Mouse (Mus musculus) embryonic facial prominence, embryonic 10.5 days (tissue): ENCODE data around the gene Slain2. TPM values are rescaled to one million over a fixed set of nuclear protein-coding genes. Genes with fewer than 3 reads are reported as not detected.
A peak's percentile ranks its signal among the peaks of the same experiment; 100 is the strongest.

Source experiments
- DNase-seq: peaks from one replicate; pipeline ENCODE4 v3.0.0-alpha.2; 2017; ENCODE audit warnings: low spot score
- H3K27ac ChIP-seq: fragments of 300-500 bp; sonication (generic); replicated peaks from 2 replicates; pipeline ENCODE4 v1.5.1; 2016; ENCODE audit warnings: mild to moderate bottlenecking
- H3K27me3 ChIP-seq: fragments of 300-500 bp; sonication (generic); replicated peaks from 2 replicates; pipeline ENCODE4 v1.6.1; 2016; ENCODE audit warnings: low read depth, mild to moderate bottlenecking; ENCODE audit not compliant: poor library complexity, severe bottlenecking
- H3K36me3 ChIP-seq: fragments of 300-500 bp; sonication (generic); replicated peaks from 2 replicates; pipeline ENCODE4 v1.6.1; 2016; ENCODE audit warnings: mild to moderate bottlenecking, moderate library complexity
- H3K4me1 ChIP-seq: fragments of 300-500 bp; sonication (generic); 2 replicates; pipeline ENCODE4 v1.6.1; 2016
- H3K4me3 ChIP-seq: fragments of 300-500 bp; sonication (generic); 2 replicates; pipeline ENCODE4 v1.5.1; 2016; ENCODE audit warnings: mild to moderate bottlenecking, moderate library complexity
- H3K9me3 ChIP-seq: fragments of 300-500 bp; sonication (generic); 2 replicates; pipeline ENCODE4 v1.6.1; 2016; ENCODE audit warnings: mild to moderate bottlenecking
- WGBS: fragments of 180-500 bp; shearing (Covaris S2); methylation state at CpG from one replicate; pipeline ENCODE4 v1.1.7; 2016; 5-methylcytosine and 5-hydroxymethylcytosine counted together
- polyA plus RNA-seq: library from polyadenylated mRNA; unstranded; fragments of >200 nt; fragmentation: Nextera tagmentation; extraction: Ambion mirVana; gene quantifications from 2 replicates; pipeline ENCODE4 v1.2.1, GENCODE M21; 2016

The Slain2 gene
- polyA plus RNA-seq, 1 experiment from 2014 or later, result 16.3 TPM

DNA sequence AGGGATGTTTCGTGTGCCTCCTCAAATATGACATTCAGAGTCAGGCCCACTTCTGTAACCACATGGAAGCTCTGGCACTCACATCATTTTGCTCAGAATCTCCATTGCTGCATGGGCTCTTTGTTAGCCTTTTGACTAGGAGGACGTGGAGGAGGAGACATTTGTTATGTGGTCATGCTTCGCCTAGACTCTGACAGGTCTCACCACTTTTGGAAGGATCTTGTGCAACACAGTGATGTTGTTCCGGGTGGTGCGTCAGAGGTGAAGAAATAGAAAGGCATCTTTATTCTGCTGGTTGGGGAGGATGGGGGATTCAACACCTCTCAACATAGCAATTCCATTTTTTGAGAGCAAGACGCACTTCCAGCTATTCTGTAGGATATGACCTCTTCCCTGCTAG, 6.7 kb upstream of the Slain2 start:
- Histone ChIP-seq H3K27me3 (peaks cover 3% of the 10 kb centered on the region; the same call in 1 of the 2 replicates), H3K4me3 (no peak overlapping the region), H3K4me1 (no peaks in the 10 kb centered on the region), H3K9me3 (no peaks in the 10 kb centered on the region), H3K27ac (no peak overlapping the region), H3K36me3 (no peaks in the 10 kb centered on the region)
- WGBS, result 87% methylated on average over 6 of the region's 6 CpGs
- DNase-seq, result no peak

DNA sequence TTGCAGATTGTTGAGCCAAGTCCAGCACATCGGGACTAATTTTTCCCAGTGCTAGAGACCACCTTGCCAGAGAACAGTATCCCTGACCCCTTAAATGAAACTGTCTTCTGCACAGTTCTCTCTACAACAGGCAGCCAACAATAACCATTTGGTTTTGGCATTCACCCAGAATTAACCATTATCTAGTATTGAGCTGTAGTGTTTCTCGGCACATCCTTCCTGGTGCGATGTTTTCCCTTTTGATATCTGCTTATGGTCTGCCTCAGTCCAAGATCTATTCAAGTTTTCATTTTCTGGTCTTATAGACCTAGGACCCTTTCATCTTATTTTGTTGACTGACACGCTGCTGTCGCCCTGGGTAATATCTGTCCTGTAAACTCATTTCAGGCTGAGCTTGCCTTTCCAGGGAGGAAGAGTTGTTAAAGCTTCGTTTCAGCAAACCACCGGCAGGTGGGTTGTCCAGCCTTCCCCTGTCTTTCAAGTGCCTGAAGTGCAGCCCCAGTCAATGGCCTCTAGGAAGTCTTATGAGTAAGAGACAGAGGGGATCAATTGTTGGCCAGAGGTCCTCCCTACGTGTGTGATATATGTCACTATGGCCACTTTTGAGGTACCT, 5.7 kb upstream of the Slain2 start:
- Histone ChIP-seq H3K27me3 (peaks cover 6% of the 10 kb centered on the region; the same call in 1 of the 2 replicates), H3K4me3 (no peak overlapping the region), H3K9me3 (no peaks in the 10 kb centered on the region), H3K4me1 (peaks cover 8% of the 10 kb centered on the region; the same call in 1 of the 2 replicates), H3K36me3 (no peaks in the 10 kb centered on the region), H3K27ac (no peak overlapping the region)
- no peak for DNase-seq
- 81% methylated on average over 8 of the region's 8 CpGs for WGBS

DNA sequence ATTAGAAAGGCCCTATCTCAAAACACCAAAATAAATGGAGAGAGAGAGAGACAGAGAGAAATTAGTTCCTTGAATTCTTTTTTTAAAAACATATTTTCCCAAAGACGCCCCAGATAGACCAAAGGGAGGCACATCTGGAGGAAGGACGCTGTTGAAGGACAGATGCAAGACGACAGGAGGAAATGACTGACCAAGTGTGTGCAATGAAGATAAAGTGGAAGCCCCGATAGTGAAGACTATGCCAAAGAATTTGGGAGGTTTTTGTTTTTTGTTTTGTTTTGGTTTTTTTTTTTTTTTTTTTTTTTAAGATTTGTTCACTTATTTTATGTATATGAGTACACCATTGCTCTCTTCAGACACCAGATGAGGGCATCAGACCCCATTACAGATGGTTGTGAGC, 4.7 kb upstream of the Slain2 start:
- 86% methylated on average over 4 of the region's 4 CpGs for whole genome bisulfite sequencing
- H3K4me3 ChIP-seq, result no peak overlapping the region
- H3K27me3 ChIP-seq, result peaks cover 6% of the 10 kb centered on the region; the same call in 1 of the 2 replicates
- no peak for DNase-seq
- H3K36me3 ChIP-seq, result no peaks in the 10 kb centered on the region
- H3K9me3 ChIP-seq, result no peaks in the 10 kb centered on the region
- H3K4me1 ChIP-seq, result peaks cover 8% of the 10 kb centered on the region; the same call in 1 of the 2 replicates
- H3K27ac ChIP-seq, result no peak overlapping the region

DNA sequence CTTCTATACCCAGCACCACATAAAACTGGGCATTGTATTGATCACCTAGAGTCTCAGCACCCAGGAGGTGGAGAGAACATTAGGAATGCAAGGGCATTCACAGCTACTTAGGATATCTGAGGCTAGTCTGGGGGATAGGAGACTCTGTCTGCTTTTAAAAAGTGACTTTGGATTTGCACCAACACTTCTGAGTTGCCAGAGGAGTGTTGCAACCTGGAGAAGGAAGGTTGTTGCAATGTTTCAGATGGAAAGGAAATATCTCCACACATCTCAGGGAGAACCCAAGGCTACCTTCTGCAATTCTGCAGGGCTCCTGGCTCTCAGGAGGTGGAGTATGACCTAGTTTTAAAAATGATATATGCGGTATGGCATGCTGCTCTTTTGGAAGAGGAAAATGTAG, 3.7 kb upstream of the Slain2 start:
- WGBS, result 88% methylated on average over 1 of the region's 1 CpGs

DNA sequence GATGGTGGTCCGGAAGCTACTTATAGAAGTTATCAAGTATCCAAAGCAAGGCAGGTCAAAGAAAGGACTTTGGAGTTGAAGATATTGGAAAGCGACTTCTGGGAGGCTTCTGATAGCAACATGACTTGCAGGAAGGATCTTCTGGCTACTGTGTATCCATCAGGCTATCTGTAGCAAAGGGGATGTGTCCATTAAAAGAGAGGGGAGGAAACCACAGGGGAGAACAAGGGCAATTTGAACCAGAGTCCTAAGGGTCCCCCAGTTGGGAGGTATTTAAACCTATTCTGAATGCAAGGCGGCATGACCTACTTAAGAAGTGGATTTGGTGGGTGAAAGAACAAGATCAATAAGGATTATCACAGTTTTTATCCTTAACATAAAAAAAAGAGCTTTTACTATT, 2.8 kb upstream of the Slain2 start:
- 86% methylated on average over 3 of the region's 3 CpGs for WGBS
- H3K9me3 ChIP-seq, result no peaks in the 10 kb centered on the region
- no peak overlapping the region for H3K27ac ChIP-seq
- H3K36me3 ChIP-seq, result no peaks in the 10 kb centered on the region
- no peak overlapping the region for H3K4me3 ChIP-seq
- H3K27me3 ChIP-seq, result peaks cover 6% of the 10 kb centered on the region; the same call in 1 of the 2 replicates
- H3K4me1 ChIP-seq, result peaks cover 17% of the 10 kb centered on the region
- DNase-seq, result no peak

More for the DNA sequence above, 3.7 kb upstream of the Slain2 start:
- H3K4me3 ChIP-seq, result no peak overlapping the region
- H3K27ac ChIP-seq, result no peak overlapping the region
- no peaks in the 10 kb centered on the region for H3K9me3 ChIP-seq
- peaks cover 6% of the 10 kb centered on the region; the same call in 1 of the 2 replicates for H3K27me3 ChIP-seq
- no peak for DNase-seq
- H3K36me3 ChIP-seq, result no peaks in the 10 kb centered on the region
- H3K4me1 ChIP-seq, result peaks cover 8% of the 10 kb centered on the region; the same call in 1 of the 2 replicates

DNA sequence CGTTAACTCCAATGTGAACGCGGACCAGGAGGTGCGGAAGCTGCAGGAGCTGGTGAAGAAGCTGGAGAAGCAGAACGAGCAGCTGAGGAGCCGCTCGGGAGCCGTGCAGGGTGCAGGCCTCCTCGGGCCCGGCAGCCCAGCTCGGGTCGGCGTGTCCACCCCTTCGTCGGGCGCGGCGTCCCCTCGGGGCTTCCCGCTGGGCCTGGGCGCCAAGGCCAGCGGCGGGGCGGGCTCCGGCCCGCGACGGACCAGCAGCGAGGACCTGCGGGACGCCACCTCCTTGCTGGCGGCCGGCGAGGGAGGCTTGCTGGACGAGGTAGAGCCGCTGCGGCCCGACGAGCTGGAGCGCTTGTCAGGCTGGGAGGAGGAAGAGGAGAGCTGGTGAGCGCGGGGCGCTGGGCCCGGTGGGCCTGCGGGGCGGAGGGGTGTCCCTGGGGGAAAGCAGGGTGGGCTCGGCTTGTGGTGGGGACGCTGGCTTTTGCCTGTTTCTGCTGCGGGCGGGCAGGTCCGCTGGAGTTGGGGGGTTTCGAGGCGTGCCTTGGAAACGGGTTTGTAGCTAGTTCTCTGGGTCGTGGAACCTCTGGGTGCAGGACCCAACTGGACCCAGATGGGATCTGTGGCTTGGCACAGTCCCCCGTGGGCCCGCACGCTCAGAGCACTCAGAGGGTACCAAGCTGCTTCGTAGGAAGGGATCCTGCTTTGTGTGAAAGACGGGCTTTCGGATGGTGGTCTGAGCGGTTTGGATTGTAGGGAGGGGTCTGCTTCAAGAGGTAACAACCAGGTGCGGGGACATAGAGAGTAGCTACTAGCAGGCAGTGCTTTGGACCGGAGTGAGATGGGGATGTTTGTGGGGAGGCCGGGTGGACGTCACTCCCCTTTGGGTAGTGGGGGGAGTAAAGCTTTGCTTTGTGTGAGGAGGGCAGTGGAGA, 793 bp downstream of the Slain2 start:
- peaks cover 28% of the 10 kb centered on the region for H3K4me1 ChIP-seq
- H3K9me3 ChIP-seq, result no peaks in the 10 kb centered on the region
- peaks cover 6% of the 10 kb centered on the region; the same call in 1 of the 2 replicates for H3K27me3 ChIP-seq
- DNase-seq, result peak; percentile 59
- under 1% methylated on average over 66 of the region's 66 CpGs for WGBS
- H3K36me3 ChIP-seq, result no peaks in the 10 kb centered on the region
- peak overlapping the region; percentile 99 for H3K4me3 ChIP-seq
- peak overlapping the region; percentile 99 for H3K27ac ChIP-seq

DNA sequence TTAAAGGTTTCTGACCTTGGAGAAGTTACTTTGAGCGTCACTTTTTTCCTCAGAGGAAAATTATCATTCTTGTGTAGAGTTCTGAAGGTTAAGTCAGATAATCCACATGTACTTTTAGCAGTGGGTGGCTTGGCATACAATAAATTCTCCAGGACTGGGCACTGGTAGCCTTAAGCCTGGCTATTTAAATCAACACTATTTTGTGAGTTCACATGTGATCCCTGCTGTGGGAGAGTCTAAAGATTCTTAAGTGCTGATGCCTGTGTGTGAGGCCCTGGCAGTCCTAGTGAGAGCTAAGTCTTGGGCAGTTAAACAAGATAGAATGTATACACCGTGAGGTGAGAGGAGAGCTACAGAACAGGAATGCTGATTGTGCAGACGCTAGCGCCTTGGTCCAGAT, 1.9 kb downstream of the Slain2 start:
- H3K27me3 ChIP-seq, result peaks cover 6% of the 10 kb centered on the region; the same call in 1 of the 2 replicates
- H3K27ac ChIP-seq, result peak overlapping the region; percentile 99
- peaks cover 28% of the 10 kb centered on the region for H3K4me1 ChIP-seq
- H3K9me3 ChIP-seq, result no peaks in the 10 kb centered on the region
- 48% methylated on average over 4 of the region's 4 CpGs for WGBS
- peaks cover 3% of the 10 kb centered on the region for H3K36me3 ChIP-seq
- H3K4me3 ChIP-seq, result peak overlapping the region; percentile 99
- DNase-seq, result no peak

DNA sequence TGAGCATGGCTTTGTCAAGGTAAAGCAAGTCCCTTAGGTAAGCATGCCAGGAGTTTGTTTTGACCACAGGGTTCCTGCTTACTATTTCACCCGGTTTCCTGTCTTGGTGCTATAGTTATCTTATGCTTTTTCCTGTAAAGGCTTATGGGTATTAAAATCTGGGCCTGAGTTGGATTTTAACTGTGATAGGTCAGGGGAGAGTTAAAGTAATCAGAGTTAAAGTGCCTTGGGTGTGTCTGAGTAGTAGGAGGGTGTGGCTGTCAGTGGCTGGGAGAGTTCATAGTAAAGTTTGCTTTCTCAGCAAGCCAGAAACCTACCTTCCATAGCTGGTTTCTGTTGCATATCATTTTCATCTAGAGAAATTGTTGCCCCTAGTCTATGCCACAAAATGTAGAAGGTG, 2.7 kb downstream of the Slain2 start:
- H3K4me1 ChIP-seq, result peaks cover 28% of the 10 kb centered on the region
- H3K36me3 ChIP-seq, result peaks cover 11% of the 10 kb centered on the region
- 62% methylated on average over 1 of the region's 1 CpGs for WGBS
- no peak for DNase-seq
- no peaks in the 10 kb centered on the region for H3K9me3 ChIP-seq
- peaks cover 6% of the 10 kb centered on the region; the same call in 1 of the 2 replicates for H3K27me3 ChIP-seq
- peak overlapping the region; percentile 99; the same call in 1 of the 2 replicates for H3K4me3 ChIP-seq
- H3K27ac ChIP-seq, result no peak overlapping the region

DNA sequence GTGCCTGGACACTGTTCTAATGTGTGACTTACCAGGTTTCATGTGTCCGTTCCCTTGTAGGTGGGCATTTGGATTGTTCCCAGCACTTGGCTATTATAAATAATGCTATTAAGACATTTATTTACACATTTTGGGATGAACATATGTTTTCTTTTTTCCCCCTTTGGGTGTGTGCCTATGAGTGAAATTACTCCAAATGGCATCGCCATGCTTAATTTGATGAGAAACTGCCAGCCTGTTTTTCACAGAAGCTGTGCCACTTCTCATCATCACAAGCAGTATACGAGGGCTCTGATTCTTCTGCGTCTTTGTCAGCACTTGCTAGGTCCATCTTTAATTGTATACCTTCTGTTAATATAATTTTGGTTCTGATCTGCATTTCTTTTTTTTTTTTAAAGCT, 6.3 kb downstream of the Slain2 start:
- no peak overlapping the region for H3K27ac ChIP-seq
- H3K9me3 ChIP-seq, result no peaks in the 10 kb centered on the region
- no peaks in the 10 kb centered on the region for H3K27me3 ChIP-seq
- no peak for DNase-seq
- H3K4me1 ChIP-seq, result peaks cover 20% of the 10 kb centered on the region
- WGBS, result 94% methylated on average over 4 of the region's 4 CpGs
- no peak overlapping the region for H3K4me3 ChIP-seq
- peaks cover 11% of the 10 kb centered on the region for H3K36me3 ChIP-seq

DNA sequence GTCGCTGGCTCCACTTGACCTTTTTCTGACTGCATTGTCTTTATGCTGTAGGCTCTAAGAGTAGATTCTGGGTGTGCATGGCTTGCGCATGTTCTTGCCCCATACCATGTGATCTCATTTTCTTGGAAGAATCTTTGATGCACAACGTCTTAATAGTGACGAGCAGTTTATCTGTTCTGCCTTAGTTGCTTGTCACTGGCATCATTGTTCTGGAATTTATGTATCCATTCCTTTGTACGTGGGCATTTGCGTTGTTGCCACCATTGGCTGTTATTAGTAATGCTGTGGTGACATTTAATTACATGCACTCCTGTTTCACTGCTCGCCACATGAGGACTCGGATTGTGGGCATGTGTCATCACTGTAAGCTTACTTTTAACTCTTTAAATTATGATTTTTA, 7.1 kb downstream of the Slain2 start:
- H3K36me3 ChIP-seq, result peaks cover 11% of the 10 kb centered on the region
- H3K4me1 ChIP-seq, result peaks cover 13% of the 10 kb centered on the region
- no peak overlapping the region for H3K27ac ChIP-seq
- no peaks in the 10 kb centered on the region for H3K9me3 ChIP-seq
- H3K27me3 ChIP-seq, result no peaks in the 10 kb centered on the region
- DNase-seq, result no peak
- 94% methylated on average over 8 of the region's 8 CpGs for WGBS
- H3K4me3 ChIP-seq, result no peak overlapping the region

DNA sequence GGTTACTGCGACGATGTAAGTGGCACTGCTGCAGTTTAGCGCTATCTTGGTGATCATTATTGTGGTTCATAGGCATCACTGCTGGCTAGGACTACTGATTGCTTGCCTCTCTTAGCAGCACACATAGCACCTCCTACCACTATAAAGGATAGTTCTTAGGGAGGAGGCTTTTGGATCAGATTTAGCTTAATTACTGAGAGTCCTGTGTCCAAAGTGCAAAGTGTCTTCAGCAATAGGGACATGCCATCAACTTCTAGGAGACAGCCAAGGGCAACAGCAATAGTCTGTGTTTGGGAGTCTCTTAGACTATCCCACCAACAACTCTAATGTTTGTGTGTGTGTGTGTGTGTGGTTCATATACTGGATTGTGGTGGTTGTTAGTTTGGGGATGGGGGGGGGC, 8.7 kb downstream of the Slain2 start:
- no peak for DNase-seq
- 98% methylated on average over 3 of the region's 3 CpGs for WGBS
- H3K4me1 ChIP-seq, result no peaks in the 10 kb centered on the region
- H3K4me3 ChIP-seq, result no peak overlapping the region
- H3K36me3 ChIP-seq, result peaks cover 11% of the 10 kb centered on the region
- H3K27ac ChIP-seq, result no peak overlapping the region
- H3K9me3 ChIP-seq, result no peaks in the 10 kb centered on the region
- H3K27me3 ChIP-seq, result no peaks in the 10 kb centered on the region

DNA sequence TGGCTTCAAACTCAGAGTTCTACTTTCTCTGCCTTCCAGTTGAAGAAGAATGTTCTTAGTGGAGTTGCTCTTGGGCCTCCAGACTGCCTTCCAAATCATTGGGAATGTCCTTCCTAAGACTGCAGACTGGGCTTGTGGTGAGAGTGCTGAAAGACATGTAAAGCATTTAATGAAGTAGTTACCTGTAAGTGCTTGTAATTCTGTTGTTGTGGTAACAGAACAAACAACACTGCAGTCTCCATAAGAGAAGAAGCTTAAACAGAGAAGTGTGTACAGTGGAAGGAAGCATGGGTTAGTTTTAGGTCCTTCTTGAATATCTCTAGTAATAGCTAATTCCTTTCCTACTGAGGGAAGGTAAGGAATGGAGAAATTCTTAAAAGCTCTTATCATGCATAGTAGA, 13.0 kb downstream of the Slain2 start:
- Histone ChIP-seq H3K36me3 (peaks cover 2% of the 10 kb centered on the region; the same call in 1 of the 2 replicates), H3K27ac (no peak overlapping the region), H3K27me3 (no peaks in the 10 kb centered on the region), H3K4me3 (no peak overlapping the region), H3K9me3 (no peaks in the 10 kb centered on the region), H3K4me1 (no peaks in the 10 kb centered on the region)
- no peak for DNase-seq
